Mouse (Mus musculus) G1E (cell line): Measurements from ENCODE around the gene Bzw1.

ENCODE experiments used
- CTCF ChIP-seq: IDR thresholded peaks from 2 replicates; pipeline ENCODE4 v1.5.1; 2012; ENCODE audit warnings: low read depth, low read length, inconsistent platforms, mixed read lengths
- GATA1 ChIP-seq: IDR thresholded peaks from 2 replicates; pipeline ENCODE4 v1.6.1; 2012; ENCODE audit warnings: borderline replicate concordance, low read length, inconsistent platforms, mixed read lengths
- TAL1 ChIP-seq: conservative IDR thresholded peaks from 2 replicates; pipeline ENCODE4 v1.6.1; 2012; ENCODE audit warnings: low read depth, low read length, inconsistent platforms, mixed read lengths

GRCm38 (mm10) chr1:58396179-58396578, 3.5 kb downstream of the Bzw1 start:
- TF ChIP-seq CTCF (no peak), TAL1 (no peak), GATA1 (no peak)
